Mouse (Mus musculus): ENCODE data around the gene Ppp1r32. TPM values are rescaled to one million over a fixed set of nuclear protein-coding genes. Genes with fewer than 3 reads are reported as not detected.
A peak's percentile ranks its signal among the peaks of the same experiment; 100 is the strongest.

Ppp1r32 gene
- polyA plus RNA-seq, 1 experiment from 2014 or later: 1.7 TPM

- H3K36me3 ChIP-seq (ENCODE audit: control insufficient read depth, insufficient read depth, low read length): no peaks in the 10 kb centered on the region
- no peak for DNase-seq (ENCODE audit: low spot score)
- H3K27me3 ChIP-seq (ENCODE audit: control insufficient read depth, insufficient read depth, low read length): no peaks in the 10 kb centered on the region
- ATAC-seq (ENCODE audit: low FRiP score): no peak
- no peak overlapping the region for H3K4me2 ChIP-seq (replicated peaks; ENCODE audit: low read depth, low read length)
- H3K4me3 ChIP-seq (ENCODE audit: low read depth, low read length): no peak overlapping the region
- no peak overlapping the region for H3K27ac ChIP-seq (ENCODE audit: low read depth, low read length)
- 80% methylated on average over 9 of the region's 9 CpGs for WGBS
- no peaks in the 10 kb centered on the region for H3K4me1 ChIP-seq (replicated peaks; ENCODE audit: control insufficient read depth, insufficient read depth, low read length)
- no peak overlapping the region for H3K9ac ChIP-seq (ENCODE audit: low read depth, low read length)
- H3K9me3 ChIP-seq (ENCODE audit: control insufficient read depth, low read length): no peaks in the 10 kb centered on the region
Observed at GRCm38 (mm10) chr19:10433879-10434540, 48.7 kb downstream of the Ppp1r32 start.

- DNase-seq (ENCODE audit: low spot score) (no peak), ATAC-seq (ENCODE audit: low FRiP score) (no peak)
- Histone ChIP-seq H3K27ac (ENCODE audit: low read depth, low read length) (no peak overlapping the region), H3K36me3 (ENCODE audit: control insufficient read depth, insufficient read depth, low read length) (no peaks in the 10 kb centered on the region), H3K9me3 (ENCODE audit: control insufficient read depth, low read length) (no peaks in the 10 kb centered on the region), H3K4me1 (replicated peaks; ENCODE audit: control insufficient read depth, insufficient read depth, low read length) (no peaks in the 10 kb centered on the region), H3K4me2 (replicated peaks; ENCODE audit: low read depth, low read length) (no peak overlapping the region), H3K27me3 (ENCODE audit: control insufficient read depth, insufficient read depth, low read length) (no peaks in the 10 kb centered on the region), H3K4me3 (ENCODE audit: low read depth, low read length) (no peak overlapping the region), H3K9ac (ENCODE audit: low read depth, low read length) (no peak overlapping the region)
- WGBS: 77% methylated on average over 7 of the region's 7 CpGs
Observed at GRCm38 (mm10) chr19:10433225-10433624, 49.5 kb downstream of the Ppp1r32 start.

- H3K27ac ChIP-seq (ENCODE audit: low read depth, low read length): no peak overlapping the region
- no peak for DNase-seq (ENCODE audit: low spot score)
- no peak overlapping the region for H3K4me3 ChIP-seq (ENCODE audit: low read depth, low read length)
- no peaks in the 10 kb centered on the region for H3K27me3 ChIP-seq (ENCODE audit: control insufficient read depth, insufficient read depth, low read length)
- H3K4me2 ChIP-seq (replicated peaks; ENCODE audit: low read depth, low read length): no peak overlapping the region
- ATAC-seq (ENCODE audit: low FRiP score): no peak
- 64% methylated on average over 4 of the region's 4 CpGs for WGBS
- no peaks in the 10 kb centered on the region for H3K36me3 ChIP-seq (ENCODE audit: control insufficient read depth, insufficient read depth, low read length)
- no peak overlapping the region for H3K9ac ChIP-seq (ENCODE audit: low read depth, low read length)
- no peaks in the 10 kb centered on the region for H3K9me3 ChIP-seq (ENCODE audit: control insufficient read depth, low read length)
- H3K4me1 ChIP-seq (replicated peaks; ENCODE audit: control insufficient read depth, insufficient read depth, low read length): 0 out of 2 replicates have a peak, but pooled peaks cover 2% of the 10 kb centered on the region
Observed at GRCm38 (mm10) chr19:10431841-10432240, 50.9 kb downstream of the Ppp1r32 start.

- no peak overlapping the region for H3K4me3 ChIP-seq (ENCODE audit: low read depth, low read length)
- no peaks in the 10 kb centered on the region for H3K36me3 ChIP-seq (ENCODE audit: control insufficient read depth, insufficient read depth, low read length)
- no peak overlapping the region for H3K9ac ChIP-seq (ENCODE audit: low read depth, low read length)
- H3K27me3 ChIP-seq (ENCODE audit: control insufficient read depth, insufficient read depth, low read length): no peaks in the 10 kb centered on the region
- no peak overlapping the region for H3K27ac ChIP-seq (ENCODE audit: low read depth, low read length)
- H3K4me2 ChIP-seq (replicated peaks; ENCODE audit: low read depth, low read length): no peak overlapping the region
- peaks cover 4% of the 10 kb centered on the region; the same call in 1 of the 2 replicates for H3K4me1 ChIP-seq (replicated peaks; ENCODE audit: control insufficient read depth, insufficient read depth, low read length)
- 52% methylated on average over 3 of the region's 3 CpGs for WGBS
- ATAC-seq (ENCODE audit: low FRiP score) (no peak), DNase-seq (ENCODE audit: low spot score) (no peak)
- no peaks in the 10 kb centered on the region for H3K9me3 ChIP-seq (ENCODE audit: control insufficient read depth, low read length)
Observed at GRCm38 (mm10) chr19:10431410-10431809, 51.3 kb downstream of the Ppp1r32 start.

- no peaks in the 10 kb centered on the region for H3K27me3 ChIP-seq (ENCODE audit: control insufficient read depth, insufficient read depth, low read length)
- DNase-seq (ENCODE audit: low spot score) (no peak), ATAC-seq (ENCODE audit: low FRiP score) (no peak)
- H3K9me3 ChIP-seq (ENCODE audit: control insufficient read depth, low read length): no peaks in the 10 kb centered on the region
- H3K27ac ChIP-seq (ENCODE audit: low read depth, low read length): no peak overlapping the region
- H3K36me3 ChIP-seq (ENCODE audit: control insufficient read depth, insufficient read depth, low read length): no peaks in the 10 kb centered on the region
- H3K4me3 ChIP-seq (ENCODE audit: low read depth, low read length): no peak overlapping the region
- 95% methylated on average over 8 of the region's 8 CpGs for WGBS
- H3K4me1 ChIP-seq (replicated peaks; ENCODE audit: control insufficient read depth, insufficient read depth, low read length): peaks cover 11% of the 10 kb centered on the region; the same call in 1 of the 2 replicates
- no peak overlapping the region for H3K4me2 ChIP-seq (replicated peaks; ENCODE audit: low read depth, low read length)
- no peak overlapping the region for H3K9ac ChIP-seq (ENCODE audit: low read depth, low read length)
Observed at GRCm38 (mm10) chr19:10429371-10429770, 53.4 kb downstream of the Ppp1r32 start.

GRCm38 (mm10) chr19:10427431-10427830 is 55.3 kb downstream of the Ppp1r32 start:
- Histone ChIP-seq H3K36me3 (ENCODE audit: control insufficient read depth, insufficient read depth, low read length) (no peaks in the 10 kb centered on the region), H3K27me3 (ENCODE audit: control insufficient read depth, insufficient read depth, low read length) (no peaks in the 10 kb centered on the region), H3K4me3 (ENCODE audit: low read depth, low read length) (no peak overlapping the region), H3K4me1 (replicated peaks; ENCODE audit: control insufficient read depth, insufficient read depth, low read length) (peaks cover 15% of the 10 kb centered on the region; the same call in 1 of the 2 replicates), H3K4me2 (replicated peaks; ENCODE audit: low read depth, low read length) (no peak overlapping the region), H3K9ac (ENCODE audit: low read depth, low read length) (no peak overlapping the region), H3K27ac (ENCODE audit: low read depth, low read length) (no peak overlapping the region), H3K9me3 (ENCODE audit: control insufficient read depth, low read length) (no peaks in the 10 kb centered on the region)
- WGBS: 75% methylated on average over 9 of the region's 9 CpGs
- DNase-seq (ENCODE audit: low spot score) (no peak), ATAC-seq (ENCODE audit: low FRiP score) (no peak)

- no peak overlapping the region for H3K4me2 ChIP-seq (replicated peaks; ENCODE audit: low read depth, low read length)
- WGBS: 54% methylated on average over 6 of the region's 6 CpGs
Observed at GRCm38 (mm10) chr19:10426793-10427192, 55.9 kb downstream of the Ppp1r32 start.

GRCm38 (mm10) chr19:10426312-10426711 is 56.4 kb downstream of the Ppp1r32 start:
- DNase-seq (ENCODE audit: low spot score) (no peak), ATAC-seq (ENCODE audit: low FRiP score) (no peak; the same call in 1 of the 2 replicates)
- H3K9me3 ChIP-seq (ENCODE audit: control insufficient read depth, low read length): no peaks in the 10 kb centered on the region
- peak overlapping the region; percentile 17 for H3K4me2 ChIP-seq (replicated peaks; ENCODE audit: low read depth, low read length)
- peaks cover 19% of the 10 kb centered on the region; the same call in 1 of the 2 replicates for H3K4me1 ChIP-seq (replicated peaks; ENCODE audit: control insufficient read depth, insufficient read depth, low read length)
- no peak overlapping the region for H3K27ac ChIP-seq (ENCODE audit: low read depth, low read length)
- no peaks in the 10 kb centered on the region for H3K27me3 ChIP-seq (ENCODE audit: control insufficient read depth, insufficient read depth, low read length)
- WGBS: 34% methylated on average over 19 of the region's 25 CpGs
- H3K36me3 ChIP-seq (ENCODE audit: control insufficient read depth, insufficient read depth, low read length): no peaks in the 10 kb centered on the region
- H3K4me3 ChIP-seq (ENCODE audit: low read depth, low read length): no peak overlapping the region
- H3K9ac ChIP-seq (ENCODE audit: low read depth, low read length): peak overlapping the region; percentile 34; the same call in 1 of the 2 replicates

More at GRCm38 (mm10) chr19:10426793-10427192, 55.9 kb downstream of the Ppp1r32 start:
- H3K27me3 ChIP-seq (ENCODE audit: control insufficient read depth, insufficient read depth, low read length): no peaks in the 10 kb centered on the region
- DNase-seq (ENCODE audit: low spot score) (no peak), ATAC-seq (ENCODE audit: low FRiP score) (no peak)
- H3K4me3 ChIP-seq (ENCODE audit: low read depth, low read length): no peak overlapping the region
- no peak overlapping the region for H3K9ac ChIP-seq (ENCODE audit: low read depth, low read length)
- no peak overlapping the region for H3K27ac ChIP-seq (ENCODE audit: low read depth, low read length)
- H3K36me3 ChIP-seq (ENCODE audit: control insufficient read depth, insufficient read depth, low read length): no peaks in the 10 kb centered on the region
- peaks cover 17% of the 10 kb centered on the region; the same call in 1 of the 2 replicates for H3K4me1 ChIP-seq (replicated peaks; ENCODE audit: control insufficient read depth, insufficient read depth, low read length)
- H3K9me3 ChIP-seq (ENCODE audit: control insufficient read depth, low read length): no peaks in the 10 kb centered on the region

Data from hindbrain, embryonic 11.5 days (tissue).